Mouse (Mus musculus) thymus, postnatal 36 days (tissue): ENCODE measurements around the gene Banp.

ENCODE experiments used
- DNase-seq, 2 experiments: peaks; one replicate each; pipeline ENCODE4 v3.0.0; 2022; ENCODE audit warnings: mixed read lengths in 2 of 2

The Banp gene

GRCm38 (mm10) chr8:121927316-121927715 is 22.2 kb upstream of the Banp start:
- DNase-seq, result peak; percentile 47 to 49

GRCm38 (mm10) chr8:121930047-121930446 is 19.5 kb upstream of the Banp start:
- no peak for DNase-seq

- no peak for DNase-seq
These were observed 18.0 kb upstream of the Banp start for GRCm38 (mm10) chr8:121931571-121931970.

GRCm38 (mm10) chr8:121932026-121932667 is 17.4 kb upstream of the Banp start:
- no peak for DNase-seq

- no peak for DNase-seq
These were observed 16.7 kb upstream of the Banp start for GRCm38 (mm10) chr8:121932668-121933520.

GRCm38 (mm10) chr8:121934506-121934905 is 15.0 kb upstream of the Banp start:
- DNase-seq, result no peak

GRCm38 (mm10) chr8:121934923-121935322 is 14.6 kb upstream of the Banp start:
- no peak for DNase-seq

- no peak for DNase-seq
These were observed 13.9 kb upstream of the Banp start for GRCm38 (mm10) chr8:121935341-121936294.

GRCm38 (mm10) chr8:121936391-121936790 is 13.2 kb upstream of the Banp start:
- DNase-seq, result no peak

GRCm38 (mm10) chr8:121938732-121939131 is 10.8 kb upstream of the Banp start:
- DNase-seq, result no peak

- no peak for DNase-seq
These were observed 6.5 kb upstream of the Banp start for GRCm38 (mm10) chr8:121943057-121943540.

GRCm38 (mm10) chr8:121943716-121944115 is 5.8 kb upstream of the Banp start:
- DNase-seq, result no peak

GRCm38 (mm10) chr8:121944831-121945230 is 4.7 kb upstream of the Banp start, which contains the start of gene Car5a:
Gene Car5a (minus strand): TSS chr8:121944904.
- no peak for DNase-seq

GRCm38 (mm10) chr8:121946351-121946750 is 3.2 kb upstream of the Banp start:
- no peak for DNase-seq

GRCm38 (mm10) chr8:121947047-121947752 is 2.4 kb upstream of the Banp start:
- no peak for DNase-seq

GRCm38 (mm10) chr8:121947753-121948141 is 1.8 kb upstream of the Banp start:
- DNase-seq, result peak; percentile 89 to 92

GRCm38 (mm10) chr8:121948321-121949145 is 1.0 kb upstream of the Banp start:
- DNase-seq, result peak; percentile 22 to 28

- peak; percentile 99 for DNase-seq
These were observed 595 bp downstream of the Banp start for GRCm38 (mm10) chr8:121949941-121950748.

GRCm38 (mm10) chr8:121950749-121951655 is 1.5 kb downstream of the Banp start:
- peak; percentile 67 to 76 for DNase-seq
